Mouse (Mus musculus): Measurements from ENCODE around the gene Tm7sf2. TPM values are rescaled to one million over a fixed set of nuclear protein-coding genes. Genes with fewer than 3 reads are reported as not detected.

Tm7sf2 gene
- polyA plus RNA-seq, 1 experiment, result 59.5 TPM

DNA sequence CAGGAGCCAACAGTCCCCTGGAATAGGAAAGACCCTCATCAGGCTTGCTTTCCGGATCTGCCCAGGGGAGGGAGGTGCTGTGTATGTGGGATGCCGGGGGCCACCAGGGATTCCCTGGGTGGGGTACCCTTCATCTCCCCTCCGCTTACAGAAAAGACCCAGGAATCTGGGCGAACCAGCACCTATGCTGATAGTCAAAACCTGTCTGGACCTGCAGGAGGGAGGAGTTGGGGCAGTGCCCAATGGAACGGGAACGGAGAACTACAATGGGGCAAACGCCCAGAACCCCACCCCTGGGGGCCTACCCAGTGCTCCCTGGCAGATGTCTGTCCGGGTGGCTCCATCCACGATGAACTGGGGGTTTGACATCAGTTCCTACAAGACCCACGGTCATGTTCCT, 54.5 kb downstream of the Tm7sf2 start:
- Histone ChIP-seq H3K9me3 (no peaks in the 10 kb centered on the region), H3K4me1 (peaks cover 62% of the 10 kb centered on the region), H3K36me3 (replicated peaks; ENCODE audit: low read length) (peaks cover 51% of the 10 kb centered on the region), H3K27me3 (replicated peaks) (no peaks in the 10 kb centered on the region), H3K4me3 (replicated peaks) (no peak overlapping the region)
- TF ChIP-seq GATA1 (IDR thresholded peaks at IDR 0.05; ENCODE audit: borderline replicate concordance, low read length), result no peak
- no peak for TF ChIP-seq FLI1 (IDR thresholded peaks at IDR 0.05; ENCODE audit: low read length)

Other genes with a start within 250 kb of the Tm7sf2 start
- 28.5 and 57.6 TPM in 2 replicates for gene Frmd8, start 193.1 kb downstream of the Tm7sf2 start, polyA plus RNA-seq (2012; ENCODE audit: insufficient read depth, low replicate concordance)
- gene Slc25a45, start 190.6 kb downstream of the Tm7sf2 start, polyA plus RNA-seq (2012; ENCODE audit: insufficient read depth, low replicate concordance), result 3.6 and 6.9 TPM in 2 replicates
- 0.57 and 1.3 TPM in 2 replicates for gene Tigd3, start 174.2 kb downstream of the Tm7sf2 start, polyA plus RNA-seq (2012; ENCODE audit: insufficient read depth, low replicate concordance)
- 23.0 and 44.7 TPM in 2 replicates for gene Dpf2, start 155.4 kb downstream of the Tm7sf2 start, polyA plus RNA-seq (2012; ENCODE audit: insufficient read depth, low replicate concordance)
- gene Cdc42ep2, start 143.6 kb downstream of the Tm7sf2 start, polyA plus RNA-seq (2012; ENCODE audit: insufficient read depth, low replicate concordance), result 4.4 and 15.7 TPM in 2 replicates
- 11.0 and 14.1 TPM in 2 replicates for gene Pola2, start 104.2 kb downstream of the Tm7sf2 start, polyA plus RNA-seq (2012; ENCODE audit: insufficient read depth, low replicate concordance)
- not detected in 2 replicates for gene Slc22a20, start 82.2 kb downstream of the Tm7sf2 start, polyA plus RNA-seq (2012; ENCODE audit: insufficient read depth, low replicate concordance)
- 66.2 and 91.7 TPM in 2 replicates for gene Capn1, start 52.5 kb downstream of the Tm7sf2 start, polyA plus RNA-seq (2012; ENCODE audit: insufficient read depth, low replicate concordance)
- gene Syvn1, start 21.8 kb downstream of the Tm7sf2 start, polyA plus RNA-seq (2012; ENCODE audit: insufficient read depth, low replicate concordance), result 129 and 202 TPM in 2 replicates
- 19.0 and 54.3 TPM in 2 replicates for gene Mrpl49, start 10.6 kb downstream of the Tm7sf2 start, polyA plus RNA-seq (2012; ENCODE audit: insufficient read depth, low replicate concordance)
- gene Fau, start 10.5 kb downstream of the Tm7sf2 start, polyA plus RNA-seq (2012; ENCODE audit: insufficient read depth, low replicate concordance), result 3,425 and 5,919 TPM in 2 replicates
- 39.7 and 64.8 TPM in 2 replicates for gene Znhit2, start 7.2 kb downstream of the Tm7sf2 start, polyA plus RNA-seq (2012; ENCODE audit: insufficient read depth, low replicate concordance)
- gene Vps51, start 8.9 kb upstream of the Tm7sf2 start, polyA plus RNA-seq (2012; ENCODE audit: insufficient read depth, low replicate concordance), result 23.5 and 35.2 TPM in 2 replicates
- not detected in 2 replicates for gene Tmem262, start 11.7 kb upstream of the Tm7sf2 start, polyA plus RNA-seq (2012; ENCODE audit: insufficient read depth, low replicate concordance)
- not detected in 2 replicates for gene Gm28374, start 13.9 kb upstream of the Tm7sf2 start, polyA plus RNA-seq (2012; ENCODE audit: insufficient read depth, low replicate concordance)
- gene Zfpl1, start 16.6 kb upstream of the Tm7sf2 start, polyA plus RNA-seq (2012; ENCODE audit: insufficient read depth, low replicate concordance), result 88.5 and 121 TPM in 2 replicates
- 2.6 TPM in 1 of 2 replicates, not detected in the other for gene Cdca5, start 16.6 kb upstream of the Tm7sf2 start, polyA plus RNA-seq (2012; ENCODE audit: insufficient read depth, low replicate concordance)
- gene AC131692.1, start 26.0 kb upstream of the Tm7sf2 start, polyA plus RNA-seq (2012; ENCODE audit: insufficient read depth, low replicate concordance), result 1.5 and 3.1 TPM in 2 replicates
- gene Naaladl1, start 37.4 kb upstream of the Tm7sf2 start, polyA plus RNA-seq (2012; ENCODE audit: insufficient read depth, low replicate concordance), result 0.30 TPM in 1 of 2 replicates, not detected in the other
- 66.7 and 124 TPM in 2 replicates for gene Sac3d1, start 50.3 kb upstream of the Tm7sf2 start, polyA plus RNA-seq (2012; ENCODE audit: insufficient read depth, low replicate concordance)
- gene Snx15, start 59.9 kb upstream of the Tm7sf2 start, polyA plus RNA-seq (2012; ENCODE audit: insufficient read depth, low replicate concordance), result 138 and 337 TPM in 2 replicates
- gene Batf2, start 72.6 kb upstream of the Tm7sf2 start, polyA plus RNA-seq (2012; ENCODE audit: insufficient read depth, low replicate concordance), result 1.7 and 3.7 TPM in 2 replicates
- gene Arl2, start 73.2 kb upstream of the Tm7sf2 start, polyA plus RNA-seq (2012; ENCODE audit: insufficient read depth, low replicate concordance), result 46.0 and 68.7 TPM in 2 replicates
- gene Majin, start 116.0 kb upstream of the Tm7sf2 start, polyA plus RNA-seq (2012; ENCODE audit: insufficient read depth, low replicate concordance), result not detected in 2 replicates
- not detected in 2 replicates for gene Gpha2, start 158.0 kb upstream of the Tm7sf2 start, polyA plus RNA-seq (2012; ENCODE audit: insufficient read depth, low replicate concordance)
- 26.0 and 29.6 TPM in 2 replicates for gene Ppp2r5b, start 167.5 kb upstream of the Tm7sf2 start, polyA plus RNA-seq (2012; ENCODE audit: insufficient read depth, low replicate concordance)
- gene Atg2a, start 173.3 kb upstream of the Tm7sf2 start, polyA plus RNA-seq (2012; ENCODE audit: insufficient read depth, low replicate concordance), result 34.7 and 62.6 TPM in 2 replicates
- 474 and 728 TPM in 2 replicates for gene Ehd1, start 208.4 kb upstream of the Tm7sf2 start, polyA plus RNA-seq (2012; ENCODE audit: insufficient read depth, low replicate concordance)
- 4.8 and 6.6 TPM in 2 replicates for gene Cdc42bpg, start 238.1 kb upstream of the Tm7sf2 start, polyA plus RNA-seq (2012; ENCODE audit: insufficient read depth, low replicate concordance)